Mouse (Mus musculus): Measurements from ENCODE around the gene Gne.
"Not testable (repeated sequence)": the region's sequence is repeated elsewhere in the genome, so short reads cannot be mapped to it uniquely, and the experiment has no call there.

Gene Gne

DNA sequence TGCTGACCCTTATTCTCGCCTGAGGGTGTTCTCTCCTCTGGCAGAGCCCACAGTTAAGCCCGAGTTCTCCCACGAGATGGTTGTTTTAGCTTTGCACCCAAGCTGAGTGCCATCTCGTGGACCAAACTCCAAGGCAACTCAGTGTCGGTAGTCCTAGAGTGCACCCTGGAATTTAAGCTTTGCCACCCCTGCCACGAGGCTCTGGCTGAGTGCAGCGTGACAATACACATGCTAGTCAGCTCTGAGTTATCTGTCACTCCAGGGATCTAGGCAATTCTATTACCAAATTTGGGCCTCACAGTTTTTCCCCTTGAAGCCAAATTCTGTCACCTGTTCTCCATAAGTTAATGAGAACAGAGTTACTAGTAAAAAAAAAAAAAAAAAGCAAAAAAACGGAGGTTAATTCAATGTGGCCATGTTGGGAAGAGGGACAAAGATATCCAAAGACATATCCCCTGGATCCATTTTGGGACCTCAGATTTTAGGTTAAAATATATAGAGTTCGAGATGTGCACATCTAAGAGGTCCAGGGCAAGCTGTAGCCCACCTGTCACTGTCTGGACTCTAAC, 11.0 kb downstream of the Gne start:
- no peak for DNase-seq (ENCODE audit: low spot score)

DNA sequence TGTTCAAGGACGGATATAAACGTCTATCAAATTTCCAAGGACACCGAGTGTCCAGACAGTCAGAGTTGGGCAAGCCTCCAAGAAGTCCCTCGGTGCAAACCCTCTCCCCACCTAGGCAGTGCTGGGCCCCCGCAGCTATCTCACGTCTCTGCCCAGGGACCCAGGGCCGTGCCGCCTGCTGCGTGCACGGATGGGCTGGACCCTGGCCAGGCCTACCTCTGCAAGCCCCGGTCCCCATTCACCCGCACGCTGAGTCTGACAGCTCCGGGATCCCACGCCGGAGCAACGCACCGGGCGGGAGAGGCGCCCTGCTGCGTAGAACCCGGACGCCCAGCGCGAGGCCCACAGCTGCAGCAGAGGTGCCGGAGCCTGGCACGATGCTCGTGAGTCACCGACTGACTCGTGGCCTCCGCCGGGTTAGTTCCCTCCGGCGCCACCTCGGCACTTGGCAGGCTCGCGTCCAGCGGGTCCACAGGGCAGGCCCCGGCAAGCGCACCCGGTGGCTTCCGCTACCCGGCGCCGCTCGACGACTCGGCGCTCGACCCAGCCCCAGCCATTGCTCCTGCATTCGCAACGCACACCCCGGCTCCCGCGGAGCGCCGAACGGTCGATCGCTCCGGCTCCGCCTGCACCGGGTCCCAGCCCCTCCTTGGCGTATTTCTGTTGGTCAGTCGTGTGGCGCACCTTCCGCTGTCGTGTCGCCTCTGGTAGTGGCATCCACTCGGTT, 11.7 kb downstream of the Gne start:
- peak; percentile 53 for DNase-seq (ENCODE audit: low spot score)

DNA sequence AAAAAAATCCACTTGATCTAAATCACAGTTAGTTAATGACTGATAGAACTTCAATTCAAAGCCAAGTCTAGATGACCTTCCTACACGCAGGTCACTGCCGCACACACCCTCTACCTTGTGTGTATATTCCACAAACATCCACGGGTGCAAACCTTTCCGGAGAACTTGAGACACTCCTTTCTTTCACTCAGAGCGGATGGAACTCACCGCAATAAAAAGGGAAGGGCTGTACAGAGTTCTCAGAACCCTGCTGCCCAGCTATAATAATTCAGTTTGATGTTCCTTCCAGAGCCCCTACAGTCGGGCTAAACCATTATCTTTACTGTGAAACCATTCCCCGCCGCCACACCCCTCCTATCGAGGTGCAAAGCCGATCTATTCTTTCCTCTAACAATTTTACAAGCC, 12.2 kb downstream of the Gne start:
- DNase-seq (ENCODE audit: low spot score) = no peak

DNA sequence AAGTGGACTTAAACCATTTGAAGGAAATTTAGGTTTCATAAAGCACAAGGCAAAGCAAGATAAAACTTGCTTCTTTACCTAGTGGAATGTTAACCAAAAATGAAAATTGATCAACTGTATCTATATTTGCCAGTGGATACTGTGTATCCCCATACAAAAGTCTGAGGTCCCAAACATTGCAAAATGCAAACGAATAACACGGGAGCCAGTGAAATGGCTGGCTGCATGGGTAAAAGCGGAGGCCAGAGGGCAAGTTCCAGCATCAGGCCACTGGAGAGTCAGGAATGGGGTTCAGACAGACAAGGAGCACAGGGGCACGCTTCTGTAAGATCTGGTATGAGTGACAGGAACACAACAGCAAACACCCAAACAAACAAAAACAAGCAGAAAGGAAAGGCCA, 13.3 kb downstream of the Gne start:
- no peak for DNase-seq (ENCODE audit: low spot score)

DNA sequence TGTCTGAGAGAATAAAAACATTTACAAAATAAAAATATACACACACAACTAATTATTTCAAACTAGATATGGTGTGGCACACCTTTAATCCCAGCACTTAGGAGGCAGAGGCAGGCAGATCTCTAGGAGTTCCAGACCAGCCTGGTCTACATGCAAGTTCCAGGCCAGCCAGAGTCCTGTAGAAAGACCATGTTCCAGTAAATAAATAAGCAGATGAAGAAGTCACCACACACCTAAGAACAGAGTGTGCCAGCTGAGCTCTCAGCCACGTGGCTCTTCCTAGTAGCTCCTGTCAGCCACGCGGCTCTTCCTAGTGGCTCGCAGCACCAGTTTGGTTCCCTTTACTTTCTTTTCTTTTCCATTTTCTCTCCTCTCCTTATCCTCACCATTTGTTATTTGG, 14.6 kb downstream of the Gne start:
- no peak for DNase-seq (ENCODE audit: low spot score)

DNA sequence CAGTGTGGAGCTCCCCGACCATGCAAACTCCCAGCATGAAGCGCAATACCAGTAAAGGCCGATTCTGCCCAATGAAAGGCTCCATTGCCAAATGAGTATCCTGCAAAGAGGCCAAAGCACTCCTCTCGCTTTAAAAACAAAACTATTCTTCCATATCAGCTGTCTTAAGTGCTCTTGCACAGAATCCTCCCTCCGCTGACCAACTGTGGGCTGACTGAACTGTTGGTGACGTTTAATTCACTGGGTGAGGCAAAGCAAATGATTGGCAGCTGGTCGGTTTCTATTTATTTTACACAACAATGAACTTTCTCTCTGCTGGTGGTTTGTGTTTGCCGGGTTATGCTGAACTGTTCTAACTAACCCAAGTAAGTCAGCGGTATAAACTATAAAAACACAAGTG, 15.2 kb downstream of the Gne start:
- DNase-seq (ENCODE audit: low spot score) = no peak

DNA sequence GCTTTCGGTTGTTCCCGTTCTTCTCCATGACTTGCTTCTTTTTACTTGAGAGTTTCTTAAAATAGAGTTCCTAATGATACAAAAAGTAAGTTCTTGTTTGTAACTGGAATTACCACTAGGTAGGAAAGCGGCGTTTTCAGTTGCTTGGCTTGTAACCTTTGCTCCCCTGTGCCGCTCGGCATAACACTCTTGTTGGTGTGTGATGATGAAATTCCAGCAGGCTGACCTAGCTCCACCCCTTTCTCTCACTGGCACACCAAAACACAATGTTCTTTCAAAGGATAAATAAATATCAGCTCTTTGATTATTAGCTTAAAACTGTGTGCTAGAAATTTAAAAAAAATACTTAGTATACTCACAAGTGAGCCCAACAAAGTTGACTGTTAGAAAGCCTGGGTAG, 17.1 kb downstream of the Gne start:
- no peak for DNase-seq (ENCODE audit: low spot score)

DNA sequence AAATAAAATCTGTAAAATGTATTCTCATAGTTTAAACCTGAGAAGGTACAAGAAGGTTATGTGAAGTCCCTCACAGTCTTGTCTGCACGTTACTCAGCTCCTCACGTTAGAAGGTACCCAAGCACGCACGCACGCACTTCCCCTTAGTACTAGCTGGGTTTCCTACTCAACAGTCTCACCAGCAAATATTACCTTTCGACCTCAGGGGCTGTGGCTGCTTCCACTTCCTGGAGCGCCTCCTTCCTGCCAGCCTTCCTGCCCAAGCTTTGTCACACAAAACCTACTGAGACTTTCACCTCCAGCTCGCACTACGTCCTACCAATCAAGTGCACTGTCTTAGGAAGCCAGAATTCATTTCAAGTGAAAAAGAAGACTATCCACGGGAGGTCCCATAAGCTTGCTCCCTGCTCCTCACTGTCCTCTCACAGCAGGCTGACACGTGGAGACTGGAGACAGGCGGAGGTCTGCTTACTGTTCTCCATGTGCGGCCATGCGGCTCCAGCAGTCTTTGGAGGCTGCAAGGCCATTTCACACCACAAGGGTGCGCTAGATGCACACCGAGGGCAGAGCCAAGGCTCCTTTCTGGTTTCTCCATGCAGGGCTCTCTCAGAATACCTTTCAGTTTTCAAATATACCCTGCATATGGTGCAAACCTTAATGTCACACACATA, 18.5 kb downstream of the Gne start:
- DNase-seq (ENCODE audit: low spot score) = peak; percentile 94

DNA sequence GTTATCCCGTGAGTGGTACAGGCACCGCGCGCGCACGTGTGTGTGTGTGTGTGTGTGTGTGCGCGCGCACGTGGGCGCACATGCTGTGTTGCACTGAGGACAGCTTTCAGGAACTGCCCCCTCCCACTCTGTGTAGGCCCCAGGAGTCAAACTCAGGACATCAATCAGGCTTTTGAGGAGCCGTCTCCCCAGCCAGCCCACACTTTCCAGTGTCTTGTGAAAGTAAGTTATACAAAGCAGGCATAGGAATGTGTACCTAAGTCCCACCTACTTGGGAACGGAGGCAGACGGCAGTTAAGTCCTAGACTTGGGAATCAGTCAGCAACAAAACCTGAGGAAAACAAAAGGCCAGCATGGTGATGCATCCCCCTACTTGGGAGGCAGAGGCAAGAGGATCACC, 21.2 kb downstream of the Gne start:
- DNase-seq (ENCODE audit: low spot score) = no peak

DNA sequence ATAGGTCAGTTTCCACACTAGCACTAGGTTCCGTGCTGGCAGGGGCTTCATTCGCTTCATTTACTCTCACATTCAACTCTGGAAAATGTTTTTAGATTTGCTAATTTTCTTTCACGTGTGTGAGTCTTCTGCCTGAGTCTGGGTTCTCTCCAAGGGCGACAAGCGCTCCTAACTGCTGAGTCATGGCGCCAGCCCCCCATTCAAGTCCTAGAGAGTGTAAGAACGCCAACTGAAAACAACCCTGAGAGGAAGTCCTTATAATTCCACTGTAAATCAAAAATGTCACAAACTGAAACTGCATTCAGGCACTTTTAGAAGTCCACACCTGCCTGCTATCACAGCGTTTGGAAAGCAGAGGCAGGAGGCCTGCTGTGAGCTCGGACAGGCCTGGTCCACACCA, 21.9 kb downstream of the Gne start:
- DNase-seq (ENCODE audit: low spot score) = no peak

DNA sequence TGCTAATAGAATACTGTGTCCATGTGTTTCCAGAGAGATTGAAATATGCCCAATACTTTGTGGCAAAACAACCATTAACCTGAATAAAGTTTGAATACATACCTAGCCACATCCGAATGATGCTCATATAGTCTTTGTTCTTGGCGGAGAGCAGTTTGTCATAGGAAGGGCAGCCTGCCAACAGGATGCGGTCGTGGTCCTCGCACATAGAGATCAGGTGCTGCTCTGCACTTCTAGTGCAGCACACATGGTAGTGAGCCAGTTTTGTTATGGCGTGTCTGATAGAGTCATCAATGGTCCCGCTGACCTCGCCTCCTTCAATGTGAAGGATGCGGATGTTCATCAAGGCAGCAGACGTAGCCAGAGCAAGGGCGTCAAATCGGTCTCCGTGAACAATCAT, 24.3 kb downstream of the Gne start:
- no peak for DNase-seq (ENCODE audit: low spot score)

DNA sequence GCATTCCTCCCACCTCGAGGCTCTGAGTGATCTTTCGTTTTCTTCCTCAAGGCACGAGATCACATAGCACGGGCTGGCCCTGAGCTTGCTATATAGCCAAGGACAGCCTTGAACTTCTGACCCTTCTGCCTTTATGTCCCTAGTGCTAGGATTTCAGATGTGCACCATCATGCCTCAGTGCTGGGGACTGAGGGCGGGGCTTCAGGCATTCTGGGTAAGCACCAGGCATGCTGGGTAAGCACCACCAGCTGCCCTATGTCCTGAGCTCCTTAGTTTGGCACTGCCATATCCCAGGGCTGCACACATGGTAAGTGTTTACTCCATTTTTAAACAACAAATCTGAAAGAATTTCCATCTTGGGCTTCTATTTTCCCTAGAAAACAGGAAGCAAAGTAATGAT, 34.2 kb downstream of the Gne start:
- DNase-seq (ENCODE audit: low spot score) = no peak

DNA sequence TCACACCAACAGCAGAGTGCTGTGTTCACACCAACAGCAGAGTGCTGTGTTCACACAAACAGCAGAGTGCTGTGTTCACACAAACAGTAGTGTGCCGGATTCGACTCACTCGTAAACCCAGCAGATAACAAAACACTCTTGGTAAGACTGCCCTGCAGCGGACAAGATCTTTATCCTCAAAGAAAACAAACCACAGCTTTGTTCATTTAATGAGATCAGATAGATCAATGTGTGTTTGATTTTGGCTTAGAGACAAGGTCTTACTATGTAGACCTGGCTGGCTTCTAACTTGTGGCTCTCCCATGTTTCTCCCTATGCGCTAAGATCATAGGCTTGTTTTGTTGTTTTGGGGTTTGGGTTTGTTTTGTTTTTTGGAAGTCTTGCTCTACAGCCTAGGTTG, 37.9 kb downstream of the Gne start:
- DNase-seq (ENCODE audit: low spot score) = no peak

DNA sequence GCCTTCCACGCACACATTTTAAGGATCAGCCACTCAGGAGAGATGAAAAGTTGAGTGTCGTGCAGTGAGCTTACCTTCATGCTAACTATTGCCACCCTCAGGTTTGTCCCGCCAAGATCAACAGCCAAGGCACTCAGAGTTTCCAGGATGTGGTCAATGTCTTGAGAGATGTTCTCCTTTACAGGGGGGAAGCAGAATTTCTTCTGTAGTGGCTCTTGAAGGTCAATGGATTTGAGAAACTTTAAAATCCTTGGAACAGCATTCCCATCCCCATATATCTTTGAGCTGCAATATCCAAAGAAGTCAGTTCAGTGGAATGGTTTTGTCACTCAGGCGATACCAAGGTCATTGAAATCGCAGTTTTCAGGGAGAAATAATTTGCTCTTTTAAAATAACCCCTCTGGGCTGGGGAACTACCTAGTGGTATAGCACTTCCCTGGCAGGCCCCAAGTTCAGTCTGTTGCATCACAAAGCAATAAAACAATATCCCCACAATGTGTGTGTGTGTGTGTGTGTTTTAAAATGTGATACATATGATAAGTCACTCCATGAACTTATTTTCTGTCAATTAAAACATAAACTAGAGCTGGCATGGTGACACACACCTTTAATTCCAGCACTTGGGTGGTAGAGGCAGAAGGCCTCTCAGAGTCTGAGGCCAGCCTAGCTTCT, 39.2 kb downstream of the Gne start:
- DNase-seq (ENCODE audit: low spot score) = no peak

DNA sequence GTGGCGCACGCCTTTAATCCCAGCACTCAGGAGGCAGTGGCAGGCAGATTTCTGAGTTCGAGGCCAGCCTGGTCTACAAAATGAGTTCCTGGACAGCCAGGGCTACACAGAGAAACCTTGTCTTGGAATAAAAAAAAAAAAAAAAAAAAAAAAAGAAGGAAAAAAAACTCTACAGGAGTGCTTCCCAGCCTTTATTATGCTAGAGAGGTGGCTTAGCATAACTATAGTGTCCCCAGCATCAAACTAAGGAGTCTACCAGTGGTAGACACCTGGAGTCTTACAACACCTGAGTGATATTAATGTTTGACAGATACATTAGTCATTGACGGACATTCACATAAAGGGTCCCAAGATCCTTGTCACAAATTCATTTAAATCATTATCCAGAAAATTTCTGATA, 40.8 kb downstream of the Gne start:
- DNase-seq (ENCODE audit: low spot score) = not testable (repeated sequence)

DNA sequence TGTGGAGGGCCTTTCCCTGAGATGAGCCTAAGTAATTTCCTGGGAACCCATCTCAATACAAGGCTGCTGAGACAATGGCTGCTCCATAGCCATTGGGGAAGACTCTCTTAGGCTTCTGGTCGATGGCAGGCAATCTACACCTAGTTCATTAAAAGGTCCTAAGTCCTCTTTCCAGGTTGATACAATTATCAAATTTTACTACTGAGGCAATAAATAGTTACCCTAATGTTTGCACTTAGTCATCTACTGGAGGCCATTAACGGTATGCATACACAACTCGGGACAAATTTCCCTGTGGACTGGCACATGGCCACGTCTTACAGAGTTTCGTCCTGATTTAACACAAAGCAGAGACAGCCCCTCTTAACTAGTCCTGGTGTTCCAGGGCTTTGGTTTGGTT, 41.5 kb downstream of the Gne start:
- no peak for DNase-seq (ENCODE audit: low spot score)

DNA sequence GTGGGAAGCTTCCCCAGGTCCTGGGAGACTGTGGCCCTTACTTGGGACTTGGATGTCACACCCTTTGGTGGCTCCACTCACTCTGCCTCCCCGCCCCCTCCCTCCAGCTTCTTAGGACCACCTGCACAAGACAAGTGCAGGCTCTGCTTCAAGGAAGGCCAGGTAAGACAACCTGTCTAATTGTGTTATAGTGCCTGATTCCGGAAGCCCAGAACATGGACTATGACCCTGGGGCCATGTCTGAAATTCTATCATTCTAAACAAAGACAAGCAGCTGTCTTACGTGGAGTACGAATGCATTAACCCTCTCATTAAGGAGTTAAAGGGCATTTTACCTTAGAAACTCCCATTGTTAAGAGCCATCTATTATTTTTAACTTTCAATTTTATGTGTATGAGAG, 43.2 kb downstream of the Gne start:
- no peak for DNase-seq (ENCODE audit: low spot score)

DNA sequence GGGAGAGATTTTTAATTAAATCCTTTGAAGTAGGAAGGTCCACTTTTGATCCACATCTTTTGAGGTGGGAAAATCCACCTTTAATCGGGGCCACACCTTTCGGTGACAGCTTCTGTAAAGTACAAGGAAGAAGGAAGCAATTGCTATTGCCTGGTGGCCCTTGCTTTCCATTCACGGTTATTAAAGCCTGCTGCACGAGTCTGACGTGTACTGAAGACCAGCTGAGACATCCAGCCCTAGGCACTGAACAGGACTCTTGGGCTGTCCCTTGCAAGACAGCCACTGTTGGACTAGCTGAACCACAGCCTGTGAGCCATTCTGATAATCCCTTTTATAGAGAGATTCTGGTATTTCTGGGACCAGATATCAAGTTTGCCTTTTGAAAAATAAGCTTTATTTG, 47.5 kb downstream of the Gne start:
- DNase-seq (ENCODE audit: low spot score) = no peak

DNA sequence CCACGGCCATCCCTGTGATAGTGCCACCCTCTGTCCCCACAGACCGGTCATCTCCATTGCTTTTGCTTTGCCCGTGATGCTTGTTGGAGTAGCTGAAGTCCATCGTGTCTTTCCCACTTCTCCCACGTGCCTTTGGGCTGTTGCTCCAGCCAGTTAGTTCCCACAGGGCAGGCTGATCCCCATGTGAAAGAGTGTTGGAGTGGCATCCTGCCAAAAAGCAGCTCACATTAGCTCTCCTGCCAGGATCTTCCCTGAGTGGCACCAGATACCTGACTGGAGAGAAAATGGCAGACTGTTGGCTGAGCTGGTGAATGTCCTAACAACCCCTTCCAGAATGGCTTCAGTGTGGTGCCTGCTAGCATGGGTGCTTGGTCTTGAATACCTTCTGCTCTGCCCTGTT, 52.5 kb downstream of the Gne start:
- DNase-seq (ENCODE audit: low spot score) = no peak

DNA sequence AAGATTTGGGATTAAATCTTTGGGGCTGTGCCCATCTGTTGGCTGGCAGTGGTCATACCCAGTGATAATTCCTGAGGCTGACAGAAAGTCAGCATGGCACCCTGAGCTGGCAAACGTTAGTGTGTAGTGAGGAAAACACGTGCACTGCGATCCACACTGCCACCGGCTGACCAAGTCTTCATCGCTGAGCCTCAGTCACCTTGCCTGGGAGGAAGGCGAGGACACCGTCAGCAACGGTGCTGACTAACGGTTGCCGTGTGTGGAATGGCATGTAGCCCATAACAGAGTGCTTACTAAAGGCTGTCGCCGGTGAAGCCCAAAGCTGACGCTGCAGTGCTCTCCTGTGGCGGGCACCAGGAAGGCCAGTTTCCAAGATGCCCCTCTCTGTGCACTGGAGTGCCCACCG, 54.3 kb downstream of the Gne start:
- no peak for DNase-seq (ENCODE audit: low spot score)

DNA sequence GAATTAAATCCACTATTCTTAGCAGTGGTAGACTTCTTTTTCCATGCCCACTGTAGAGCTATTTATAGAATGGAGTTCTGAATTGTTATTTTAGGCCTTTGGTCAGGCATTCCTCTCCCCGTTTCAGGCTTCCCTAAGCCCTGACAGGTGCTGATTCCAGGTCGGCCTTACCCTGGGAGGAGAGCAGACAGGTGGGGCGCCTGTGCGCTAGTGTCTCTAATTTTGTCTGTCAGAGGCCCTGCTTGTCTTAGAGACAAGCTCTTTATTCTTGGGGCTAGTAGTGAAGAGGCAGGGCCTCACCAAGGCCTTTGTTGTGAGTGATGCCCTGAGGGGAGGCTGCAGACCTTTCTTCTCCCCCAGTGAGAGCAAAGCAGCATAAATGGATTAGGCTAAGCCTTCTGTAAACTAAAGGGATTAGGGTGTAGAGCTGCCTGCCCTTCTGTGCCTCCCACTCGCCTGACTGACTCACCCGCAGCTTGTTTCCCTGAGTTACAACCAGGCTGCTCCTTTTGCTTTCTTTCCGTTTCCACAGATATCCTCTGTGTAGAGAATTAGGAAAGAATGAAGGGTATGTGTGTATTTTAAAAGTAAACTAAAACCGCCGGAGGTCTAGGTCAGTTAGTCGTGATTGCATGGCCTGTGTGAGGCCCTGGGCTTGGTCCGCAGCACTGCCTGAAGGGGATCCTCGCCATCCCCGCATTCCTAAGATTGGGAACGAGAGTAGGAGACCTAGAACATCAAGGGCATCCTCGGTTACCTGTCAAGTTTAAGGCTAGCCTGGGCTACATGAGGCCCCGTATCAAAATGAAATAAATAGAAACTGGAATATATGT, 55.5 kb downstream of the Gne start:
- DNase-seq (ENCODE audit: low spot score) = peak; percentile 45

DNA sequence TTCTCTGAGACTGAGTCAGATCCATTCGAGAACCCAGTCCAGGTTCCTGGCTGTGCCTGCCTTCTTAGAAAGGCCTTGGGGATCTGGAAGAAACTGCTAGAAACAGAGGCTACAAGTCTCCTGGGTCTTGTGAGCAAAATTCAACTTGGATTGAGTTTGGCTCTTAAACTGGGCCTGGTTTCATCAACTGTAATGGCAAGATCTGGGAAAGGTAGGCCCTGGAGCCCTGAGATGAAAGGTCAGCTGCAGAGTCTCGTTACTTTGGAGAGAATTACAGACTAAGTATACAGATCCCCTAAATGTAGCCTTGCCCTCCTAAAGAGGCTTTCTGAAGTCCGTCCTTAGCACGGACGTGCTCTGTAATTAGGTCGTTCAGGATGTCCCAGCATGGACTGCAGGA, 58.4 kb downstream of the Gne start:
- no peak for DNase-seq (ENCODE audit: low spot score)

Data from layer of hippocampus, adult 9-10 months (tissue).